Mouse (Mus musculus) midbrain, embryonic 13.5 days (tissue): Measurements from ENCODE around the gene Gm10471. TPM values are rescaled to one million over a fixed set of nuclear protein-coding genes. Genes with fewer than 3 reads are reported as not detected.
"Not testable (repeated sequence)": the region's sequence is repeated elsewhere in the genome, so short reads cannot be mapped to it uniquely, and the experiment has no call there.

ENCODE experiments used
- ATAC-seq: fragments of 200-750 bp; cut with Nextera tagmentation; 2 replicates; pipeline ENCODE4 v1.8.0; 2017; ENCODE audit warnings: mild to moderate bottlenecking, moderate TSS enrichment, moderate library complexity
- H3K27ac ChIP-seq: fragments of 300-500 bp; sonication (generic); 2 replicates; pipeline ENCODE4 v1.5.1; 2015; ENCODE audit warnings: inconsistent platforms, mild to moderate bottlenecking, moderate library complexity
- H3K27me3 ChIP-seq: fragments of 300-500 bp; sonication (generic); 2 replicates; pipeline ENCODE4 v1.6.1; 2015; ENCODE audit warnings: mild to moderate bottlenecking, inconsistent platforms
- H3K36me3 ChIP-seq: fragments of 300-500 bp; sonication (generic); 2 replicates; pipeline ENCODE4 v1.6.1; 2015; ENCODE audit warnings: mild to moderate bottlenecking, inconsistent platforms
- H3K4me1 ChIP-seq: fragments of 300-500 bp; sonication (generic); replicated peaks from 2 replicates; pipeline ENCODE4 v1.6.1; 2015; ENCODE audit warnings: inconsistent platforms
- H3K4me2 ChIP-seq: fragments of 300-500 bp; sonication (generic); replicated peaks from 2 replicates; pipeline ENCODE4 v1.6.1; 2015; ENCODE audit warnings: moderate library complexity, mild to moderate bottlenecking, inconsistent platforms
- H3K4me3 ChIP-seq: fragments of 300-500 bp; sonication (generic); replicated peaks from 2 replicates; pipeline ENCODE4 v1.5.1; 2015; ENCODE audit warnings: mild to moderate bottlenecking, inconsistent platforms
- H3K9ac ChIP-seq: fragments of 300-500 bp; sonication (generic); replicated peaks from 2 replicates; pipeline ENCODE4 v1.6.1; 2015; ENCODE audit warnings: mild to moderate bottlenecking, inconsistent platforms
- H3K9me3 ChIP-seq: fragments of 300-500 bp; sonication (generic); 2 replicates; pipeline ENCODE4 v1.6.1; 2016; ENCODE audit warnings: mild to moderate bottlenecking, inconsistent platforms
- WGBS: fragments of 180-500 bp; shearing (Covaris S2); methylation state at CpG from one replicate; pipeline ENCODE4 v1.1.7; 2015; 5-methylcytosine and 5-hydroxymethylcytosine counted together
- polyA plus RNA-seq: library from polyadenylated mRNA; unstranded; fragments of >200 nt; fragmentation: Nextera tagmentation; extraction: Ambion mirVana; gene quantifications from 2 replicates; pipeline ENCODE4 v1.2.1, GENCODE M21; 2015

The Gm10471 gene
- not detected in 2 replicates for polyA plus RNA-seq

GRCm38 (mm10) chr5:26089191-26089590, at the start of gene Gm10471:
Gene Gm10471, minus strand, starts transcription at chr5:26089291.
- not testable (repeated sequence) for ATAC-seq, H3K4me1 ChIP-seq, H3K4me3 ChIP-seq, H3K9me3 ChIP-seq, H3K36me3 ChIP-seq, H3K27ac ChIP-seq, H3K9ac ChIP-seq, H3K4me2 ChIP-seq, H3K27me3 ChIP-seq
- 72% methylated on average over 1 of the region's 1 CpGs for WGBS

GRCm38 (mm10) chr5:26121321-26121720, 32.2 kb upstream of the Gm10471 start, which contains the start of gene Gm10220:
Gene Gm10220, minus strand, starts transcription at chr5:26121421.
- H3K4me1 ChIP-seq, H3K9me3 ChIP-seq, H3K36me3 ChIP-seq, H3K4me3 ChIP-seq, H3K27ac ChIP-seq, H3K4me2 ChIP-seq, ATAC-seq, H3K27me3 ChIP-seq, H3K9ac ChIP-seq: not testable (repeated sequence)
- WGBS, result no CpG with 5 or more reads among the region's 3 CpGs

- not testable (repeated sequence) for H3K27me3 ChIP-seq, H3K27ac ChIP-seq, ATAC-seq, H3K4me2 ChIP-seq, H3K4me1 ChIP-seq, H3K9me3 ChIP-seq, H3K4me3 ChIP-seq, H3K36me3 ChIP-seq, H3K9ac ChIP-seq
- no CpG with 5 or more reads among the region's 3 CpGs for WGBS
Observed at GRCm38 (mm10) chr5:26105262-26105661, 16.2 kb upstream of the Gm10471 start, which contains the start of gene 5031410I06Rik. Gene 5031410I06Rik, minus strand, starts transcription at chr5:26105362.

- H3K27ac ChIP-seq, H3K36me3 ChIP-seq, H3K4me1 ChIP-seq, H3K27me3 ChIP-seq, H3K9ac ChIP-seq, H3K4me3 ChIP-seq, H3K4me2 ChIP-seq, ATAC-seq, H3K9me3 ChIP-seq: not testable (repeated sequence)
Observed at GRCm38 (mm10) chr5:26079023-26079422, 10.1 kb downstream of the Gm10471 start.

GRCm38 (mm10) chr5:26070716-26071115, 18.4 kb downstream of the Gm10471 start:
- H3K9ac ChIP-seq, result no peak overlapping the region
- no peaks in the 10 kb centered on the region for H3K36me3 ChIP-seq
- 90% methylated on average over 24 of the region's 24 CpGs for WGBS
- 0 out of 2 replicates have a peak, but pooled peaks cover 7% of the 10 kb centered on the region for H3K9me3 ChIP-seq
- no peak overlapping the region for H3K27ac ChIP-seq
- no peaks in the 10 kb centered on the region for H3K4me1 ChIP-seq
- H3K4me3 ChIP-seq, result no peak overlapping the region
- no peaks in the 10 kb centered on the region for H3K27me3 ChIP-seq
- no peak for ATAC-seq
- no peak overlapping the region for H3K4me2 ChIP-seq

GRCm38 (mm10) chr5:26058481-26058880, 30.6 kb downstream of the Gm10471 start, which contains the start of gene Gm7347:
Gene Gm7347, minus strand, starts transcription at chr5:26058581.
- not testable (repeated sequence) for H3K36me3 ChIP-seq

GRCm38 (mm10) chr5:26039458-26039857, 49.6 kb downstream of the Gm10471 start, which contains the start of gene Speer4a:
Gene Speer4a, minus strand, starts transcription at chr5:26039558.
- 69% methylated on average over 2 of the region's 2 CpGs for WGBS
- H3K27me3 ChIP-seq, H3K27ac ChIP-seq, H3K4me1 ChIP-seq, H3K4me2 ChIP-seq, H3K36me3 ChIP-seq, H3K9me3 ChIP-seq, ATAC-seq, H3K9ac ChIP-seq, H3K4me3 ChIP-seq: not testable (repeated sequence)

More at GRCm38 (mm10) chr5:26058481-26058880, 30.6 kb downstream of the Gm10471 start, which contains the start of gene Gm7347:
- H3K9ac ChIP-seq, H3K4me1 ChIP-seq, H3K9me3 ChIP-seq, H3K4me2 ChIP-seq, H3K27ac ChIP-seq, H3K4me3 ChIP-seq, ATAC-seq, H3K27me3 ChIP-seq: not testable (repeated sequence)
- no CpG with 5 or more reads among the region's 2 CpGs for WGBS

Other genes starting within 250 kb of the Gm10471 start
- not detected in 2 replicates for gene Gm21663, start 146.9 kb downstream of the Gm10471 start, polyA plus RNA-seq
- gene Gm21671, start 134.9 kb downstream of the Gm10471 start, polyA plus RNA-seq, result 0.07 TPM in 1 of 2 replicates, not detected in the other
- gene Gm21680, start 116.6 kb downstream of the Gm10471 start, polyA plus RNA-seq, result 0.08 and 0.09 TPM in 2 replicates
- gene Gm21698, start 100.6 kb downstream of the Gm10471 start, polyA plus RNA-seq, result 0.13 and 0.24 TPM in 2 replicates
- gene Gm1979, start 84.5 kb downstream of the Gm10471 start, polyA plus RNA-seq, result 0.24 TPM in 1 of 2 replicates, not detected in the other
- not detected in 2 replicates for gene Gm5862, start 66.4 kb downstream of the Gm10471 start, polyA plus RNA-seq
- 0.12 and 0.16 TPM in 2 replicates for gene Speer4a, start 49.7 kb downstream of the Gm10471 start, polyA plus RNA-seq
- 0.06 TPM in 1 of 2 replicates, not detected in the other for gene Gm7347, start 30.7 kb downstream of the Gm10471 start, polyA plus RNA-seq
- gene 5031410I06Rik, start 16.1 kb upstream of the Gm10471 start, polyA plus RNA-seq, result not detected in 2 replicates
- 0.16 TPM in 1 of 2 replicates, not detected in the other for gene Gm10220, start 32.1 kb upstream of the Gm10471 start, polyA plus RNA-seq
- 0.31 TPM in 1 of 2 replicates, not detected in the other for gene Gm7361, start 168.4 kb upstream of the Gm10471 start, polyA plus RNA-seq